Mouse (Mus musculus): ENCODE data around the gene Nelfe. TPM values are rescaled to one million over a fixed set of nuclear protein-coding genes. Genes with fewer than 3 reads are reported as not detected.
A peak's percentile ranks its signal among the peaks of the same experiment; 100 is the strongest.

The Nelfe gene
- polyA plus RNA-seq, 1 experiment from 2014 or later: 114 TPM

GRCm38 (mm10) chr17:34879336-34879879 is 29.2 kb downstream of the Nelfe start, which contains the start of gene Zbtb12:
TSS of gene Zbtb12 (plus strand) at chr17:34879483.
- ATAC-seq (replicated peaks; ENCODE audit: low FRiP score) (no peak), DNase-seq (ENCODE audit: low spot score) (no peak)
- peaks cover 5% of the 10 kb centered on the region; the same call in 1 of the 2 replicates for H3K4me1 ChIP-seq (replicated peaks; ENCODE audit: control insufficient read depth, insufficient read depth, low read length)
- H3K27me3 ChIP-seq (replicated peaks; ENCODE audit: control insufficient read depth, insufficient read depth, low read length): no peaks in the 10 kb centered on the region
- no peak within 1 kb of the TSS for H3K4me3 ChIP-seq (ENCODE audit: low read depth, low read length)
- WGBS: 67% methylated on average over 11 of the region's 11 CpGs
- no peak within 1 kb of the TSS for H3K27ac ChIP-seq (ENCODE audit: low read depth, low read length)
- H3K36me3 ChIP-seq (ENCODE audit: control insufficient read depth, insufficient read depth, low read length): no peaks in the 10 kb centered on the region
- no peaks in the 10 kb centered on the region for H3K9me3 ChIP-seq (ENCODE audit: control insufficient read depth, low read length)
- H3K4me2 ChIP-seq: no peak within 1 kb of the TSS
- no peak within 1 kb of the TSS for H3K9ac ChIP-seq (ENCODE audit: low read depth, low read length)

- DNase-seq (ENCODE audit: low spot score) (no peak), ATAC-seq (replicated peaks; ENCODE audit: low FRiP score) (no peak)
- Histone ChIP-seq H3K4me2 (peak overlapping the region; percentile 48; the same call in 1 of the 2 replicates), H3K9me3 (ENCODE audit: control insufficient read depth, low read length) (no peaks in the 10 kb centered on the region), H3K4me3 (ENCODE audit: low read depth, low read length) (0 out of 2 replicates have a peak overlapping the region, but pooled peaks have one; percentile 9), H3K27me3 (replicated peaks; ENCODE audit: control insufficient read depth, insufficient read depth, low read length) (no peaks in the 10 kb centered on the region), H3K9ac (ENCODE audit: low read depth, low read length) (no peak overlapping the region; the same call in 1 of the 2 replicates), H3K4me1 (replicated peaks; ENCODE audit: control insufficient read depth, insufficient read depth, low read length) (peaks cover 12% of the 10 kb centered on the region; the same call in 1 of the 2 replicates), H3K36me3 (ENCODE audit: control insufficient read depth, insufficient read depth, low read length) (no peaks in the 10 kb centered on the region), H3K27ac (ENCODE audit: low read depth, low read length) (no peak overlapping the region)
Measured at GRCm38 (mm10) chr17:34881166-34881565, 31.0 kb downstream of the Nelfe start.

GRCm38 (mm10) chr17:34881683-34882310 is 31.6 kb downstream of the Nelfe start, which contains the start of gene Gm20547:
TSS of gene Gm20547 (minus strand) at chr17:34882042.
- peak within 1 kb of the TSS; percentile 48 for H3K4me2 ChIP-seq
- no peak within 1 kb of the TSS; the same call in 1 of the 2 replicates for H3K9ac ChIP-seq (ENCODE audit: low read depth, low read length)
- DNase-seq (ENCODE audit: low spot score) (no peak), ATAC-seq (replicated peaks; ENCODE audit: low FRiP score) (no peak; the same call in 1 of the 2 replicates)
- peaks cover 12% of the 10 kb centered on the region; the same call in 1 of the 2 replicates for H3K4me1 ChIP-seq (replicated peaks; ENCODE audit: control insufficient read depth, insufficient read depth, low read length)
- 0 out of 2 replicates have a peak within 1 kb of the TSS, but pooled peaks have one; percentile 9 for H3K4me3 ChIP-seq (ENCODE audit: low read depth, low read length)
- no peak within 1 kb of the TSS for H3K27ac ChIP-seq (ENCODE audit: low read depth, low read length)
- WGBS: 17% methylated on average over 15 of the region's 15 CpGs
- no peaks in the 10 kb centered on the region for H3K9me3 ChIP-seq (ENCODE audit: control insufficient read depth, low read length)
- H3K27me3 ChIP-seq (replicated peaks; ENCODE audit: control insufficient read depth, insufficient read depth, low read length): no peaks in the 10 kb centered on the region
- H3K36me3 ChIP-seq (ENCODE audit: control insufficient read depth, insufficient read depth, low read length): no peaks in the 10 kb centered on the region

- H3K36me3 ChIP-seq (ENCODE audit: control insufficient read depth, insufficient read depth, low read length): no peaks in the 10 kb centered on the region
- H3K4me1 ChIP-seq (replicated peaks; ENCODE audit: control insufficient read depth, insufficient read depth, low read length): peaks cover 12% of the 10 kb centered on the region; the same call in 1 of the 2 replicates
- H3K27me3 ChIP-seq (replicated peaks; ENCODE audit: control insufficient read depth, insufficient read depth, low read length): no peaks in the 10 kb centered on the region
- H3K9ac ChIP-seq (ENCODE audit: low read depth, low read length): no peak overlapping the region; the same call in 1 of the 2 replicates
- 60% methylated on average over 3 of the region's 3 CpGs for WGBS
- DNase-seq (ENCODE audit: low spot score) (no peak), ATAC-seq (replicated peaks; ENCODE audit: low FRiP score) (no peak)
- no peak overlapping the region for H3K4me3 ChIP-seq (ENCODE audit: low read depth, low read length)
- no peak overlapping the region for H3K4me2 ChIP-seq
- H3K9me3 ChIP-seq (ENCODE audit: control insufficient read depth, low read length): no peaks in the 10 kb centered on the region
- no peak overlapping the region for H3K27ac ChIP-seq (ENCODE audit: low read depth, low read length)
Measured at GRCm38 (mm10) chr17:34883332-34883731, 33.1 kb downstream of the Nelfe start.

GRCm38 (mm10) chr17:34884704-34885103 is 34.5 kb downstream of the Nelfe start:
- WGBS: 62% methylated on average over 6 of the region's 6 CpGs
- no peak overlapping the region for H3K4me3 ChIP-seq (ENCODE audit: low read depth, low read length)
- ATAC-seq (replicated peaks; ENCODE audit: low FRiP score) (no peak), DNase-seq (ENCODE audit: low spot score) (no peak)
- H3K27ac ChIP-seq (ENCODE audit: low read depth, low read length): no peak overlapping the region
- H3K27me3 ChIP-seq (replicated peaks; ENCODE audit: control insufficient read depth, insufficient read depth, low read length): no peaks in the 10 kb centered on the region
- H3K4me2 ChIP-seq: 0 out of 2 replicates have a peak overlapping the region, but pooled peaks have one; percentile 20
- no peaks in the 10 kb centered on the region for H3K36me3 ChIP-seq (ENCODE audit: control insufficient read depth, insufficient read depth, low read length)
- no peaks in the 10 kb centered on the region for H3K9me3 ChIP-seq (ENCODE audit: control insufficient read depth, low read length)
- H3K9ac ChIP-seq (ENCODE audit: low read depth, low read length): no peak overlapping the region
- peaks cover 9% of the 10 kb centered on the region; the same call in 1 of the 2 replicates for H3K4me1 ChIP-seq (replicated peaks; ENCODE audit: control insufficient read depth, insufficient read depth, low read length)

GRCm38 (mm10) chr17:34885615-34886014 is 35.4 kb downstream of the Nelfe start:
- 79% methylated on average over 3 of the region's 3 CpGs for WGBS
- ATAC-seq (replicated peaks; ENCODE audit: low FRiP score): no peak

GRCm38 (mm10) chr17:34887942-34888341 is 37.8 kb downstream of the Nelfe start:
- no peaks in the 10 kb centered on the region for H3K36me3 ChIP-seq (ENCODE audit: control insufficient read depth, insufficient read depth, low read length)
- DNase-seq (ENCODE audit: low spot score) (no peak), ATAC-seq (replicated peaks; ENCODE audit: low FRiP score) (no peak)
- H3K27me3 ChIP-seq (replicated peaks; ENCODE audit: control insufficient read depth, insufficient read depth, low read length): no peaks in the 10 kb centered on the region
- no peak overlapping the region for H3K4me3 ChIP-seq (ENCODE audit: low read depth, low read length)
- no peak overlapping the region for H3K9ac ChIP-seq (ENCODE audit: low read depth, low read length)
- H3K4me1 ChIP-seq (replicated peaks; ENCODE audit: control insufficient read depth, insufficient read depth, low read length): peaks cover 7% of the 10 kb centered on the region; the same call in 1 of the 2 replicates
- 78% methylated on average over 5 of the region's 5 CpGs for WGBS
- H3K4me2 ChIP-seq: no peak overlapping the region
- no peaks in the 10 kb centered on the region for H3K9me3 ChIP-seq (ENCODE audit: control insufficient read depth, low read length)
- no peak overlapping the region for H3K27ac ChIP-seq (ENCODE audit: low read depth, low read length)

More at GRCm38 (mm10) chr17:34885615-34886014, 35.4 kb downstream of the Nelfe start:
- Histone ChIP-seq H3K4me2 (no peak overlapping the region), H3K4me1 (replicated peaks; ENCODE audit: control insufficient read depth, insufficient read depth, low read length) (peaks cover 9% of the 10 kb centered on the region; the same call in 1 of the 2 replicates), H3K9me3 (ENCODE audit: control insufficient read depth, low read length) (no peaks in the 10 kb centered on the region), H3K4me3 (ENCODE audit: low read depth, low read length) (no peak overlapping the region), H3K36me3 (ENCODE audit: control insufficient read depth, insufficient read depth, low read length) (no peaks in the 10 kb centered on the region), H3K27me3 (replicated peaks; ENCODE audit: control insufficient read depth, insufficient read depth, low read length) (no peaks in the 10 kb centered on the region), H3K27ac (ENCODE audit: low read depth, low read length) (no peak overlapping the region), H3K9ac (ENCODE audit: low read depth, low read length) (no peak overlapping the region)
- DNase-seq (ENCODE audit: low spot score): no peak

- H3K36me3 ChIP-seq (ENCODE audit: control insufficient read depth, insufficient read depth, low read length): no peaks in the 10 kb centered on the region
- 85% methylated on average over 12 of the region's 12 CpGs for WGBS
- no peak overlapping the region for H3K4me2 ChIP-seq
- no peak overlapping the region for H3K27ac ChIP-seq (ENCODE audit: low read depth, low read length)
- peaks cover 13% of the 10 kb centered on the region for H3K4me1 ChIP-seq (replicated peaks; ENCODE audit: control insufficient read depth, insufficient read depth, low read length)
- no peaks in the 10 kb centered on the region for H3K27me3 ChIP-seq (replicated peaks; ENCODE audit: control insufficient read depth, insufficient read depth, low read length)
- no peak overlapping the region for H3K9ac ChIP-seq (ENCODE audit: low read depth, low read length)
- DNase-seq (ENCODE audit: low spot score): no peak
- ATAC-seq (replicated peaks; ENCODE audit: low FRiP score): no peak
- H3K9me3 ChIP-seq (ENCODE audit: control insufficient read depth, low read length): no peaks in the 10 kb centered on the region
- H3K4me3 ChIP-seq (ENCODE audit: low read depth, low read length): no peak overlapping the region
Measured at GRCm38 (mm10) chr17:34890074-34890743, 40.0 kb downstream of the Nelfe start.
